Mouse (Mus musculus) heart, postnatal 25 days (tissue): ENCODE measurements at regions not wholly inside any gene's neighbourhood (a gene's known extent, or its start where the extent isn't known, plus 50 kb on each side); places are given as distances from the start of the nearest gene placed in this dataset. TPM values are rescaled to one million over a fixed set of nuclear protein-coding genes. Genes with fewer than 3 reads are reported as not detected.
"Not testable (repeated sequence)": the region's sequence is repeated elsewhere in the genome, so short reads cannot be mapped to it uniquely, and the experiment has no call there.

Source experiments
- DNase-seq: peaks from one replicate; pipeline ENCODE4 v3.0.0; 2022; ENCODE audit warnings: low spot score
- intact Hi-C: fragments of 180-260 bp; cut with DNase I; formaldehyde crosslinking; loops from one replicate; pipeline ENCODE4 v1.15.1; 2025
- microRNA-seq: library from miRNA; unstranded; fragments of <30 nt; microRNA quantifications from one replicate; pipeline ENCODE4 v1.2.0, GENCODE M21; 2022

DNA sequence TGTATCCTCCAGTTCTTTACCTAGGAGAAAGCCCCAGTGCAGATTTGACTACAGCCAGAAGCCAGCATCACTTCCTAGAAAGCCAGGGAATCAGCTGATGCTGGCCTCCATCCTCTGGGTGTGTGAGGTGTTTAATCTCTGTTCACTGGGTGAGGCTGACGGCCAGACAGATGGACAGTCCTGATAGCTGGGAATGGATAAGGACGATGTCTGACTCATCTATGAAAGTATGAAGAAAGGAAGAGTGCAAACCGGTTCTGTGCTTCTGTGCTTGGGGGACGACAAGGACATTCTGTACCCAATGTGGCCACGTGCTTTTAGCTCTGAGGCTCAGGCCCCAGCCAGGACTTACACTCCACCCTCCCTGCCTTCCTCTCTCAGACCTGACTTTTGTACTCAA lies 80.5 kb upstream of the Med13l start:
- no peak for DNase-seq
- intact Hi-C loops, result loop anchor here (5.0 kb wide), 2 partner anchors 53 to 77 kb away; no protein-coding TSS in a partner anchor

DNA sequence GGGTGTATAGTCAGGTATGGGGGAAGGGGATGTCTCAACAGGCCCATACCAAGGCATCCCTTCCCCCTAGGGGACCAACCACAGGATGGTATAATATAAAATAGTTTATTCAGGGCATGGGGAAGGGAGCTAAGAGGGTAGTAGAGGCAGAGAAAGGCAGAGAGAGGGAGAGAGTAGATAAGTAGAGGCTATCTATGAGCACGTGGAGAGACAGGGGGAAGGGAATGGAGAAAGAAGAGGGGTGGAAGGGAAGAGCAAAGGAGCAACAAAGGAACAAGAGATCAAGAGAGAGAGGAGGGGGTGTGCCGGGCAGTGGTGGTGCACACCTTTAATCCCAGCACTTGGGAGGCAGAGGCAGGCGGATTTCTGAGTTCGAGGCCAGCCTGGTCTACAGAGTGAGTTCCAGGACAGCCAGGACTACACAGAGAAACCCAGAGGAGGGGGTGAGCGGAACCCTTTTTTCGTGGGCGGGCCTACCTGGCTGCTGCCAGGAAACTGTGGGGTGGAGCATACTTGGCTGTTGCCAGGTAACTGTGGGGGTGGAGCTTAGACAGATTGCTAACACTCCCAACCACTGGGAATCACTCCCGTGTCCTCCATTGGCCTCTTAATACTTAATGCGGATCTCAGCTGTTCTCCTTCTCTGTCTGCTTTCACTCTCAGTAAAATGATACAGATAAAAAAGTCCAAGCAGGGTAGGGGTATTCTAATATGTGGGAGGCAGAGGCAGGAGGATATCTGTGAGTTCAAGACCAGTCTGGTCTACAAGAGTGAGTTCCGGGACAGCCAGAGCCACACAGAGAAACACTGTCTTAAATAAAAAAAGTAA lies 79.3 kb upstream of the Med13l start:
- intact Hi-C loops, result loop anchor here (5.0 kb wide), 1 partner anchor 76 kb away; no protein-coding TSS in a partner anchor
- DNase-seq, result no peak

DNA sequence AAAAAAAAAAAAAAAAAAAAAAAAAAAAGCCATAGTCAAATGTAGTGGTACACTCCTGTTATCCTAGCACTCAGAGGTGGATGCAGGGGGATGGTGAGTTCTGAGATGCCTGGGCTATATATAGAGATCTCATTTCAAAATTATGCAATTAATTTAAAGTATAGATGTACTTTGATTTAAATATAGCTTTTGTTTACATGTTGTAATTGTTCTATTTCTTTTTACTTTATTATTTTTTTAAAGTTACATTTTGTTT lies 78.8 kb upstream of the Med13l start:
- intact Hi-C loops, result loop anchor here (5.0 kb wide), 1 partner anchor 76 kb away; no protein-coding TSS in a partner anchor
- no peak for DNase-seq

DNA sequence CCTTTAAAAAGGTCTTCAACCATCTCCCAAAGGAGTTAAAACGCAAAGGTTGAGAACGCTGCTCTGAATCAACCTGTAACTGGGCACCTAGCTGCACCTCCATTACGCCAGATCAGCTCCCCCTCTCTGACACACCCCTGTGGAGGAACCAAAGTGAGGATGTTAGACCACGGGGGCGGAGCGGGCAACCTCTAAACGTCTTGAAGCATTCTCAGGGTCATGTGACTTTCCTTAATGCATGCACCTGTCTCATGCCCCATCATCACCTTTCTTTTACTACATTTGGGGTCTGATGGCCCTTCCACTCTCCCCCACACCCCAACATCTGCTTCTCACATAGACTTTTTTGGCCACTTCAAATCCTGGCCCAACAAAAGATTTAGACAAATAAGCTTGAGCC lies 77.9 kb upstream of the Med13l start:
- intact Hi-C loops, result loop anchor here (5.0 kb wide), 1 partner anchor 75 kb away; no protein-coding TSS in a partner anchor
- DNase-seq, result no peak

DNA sequence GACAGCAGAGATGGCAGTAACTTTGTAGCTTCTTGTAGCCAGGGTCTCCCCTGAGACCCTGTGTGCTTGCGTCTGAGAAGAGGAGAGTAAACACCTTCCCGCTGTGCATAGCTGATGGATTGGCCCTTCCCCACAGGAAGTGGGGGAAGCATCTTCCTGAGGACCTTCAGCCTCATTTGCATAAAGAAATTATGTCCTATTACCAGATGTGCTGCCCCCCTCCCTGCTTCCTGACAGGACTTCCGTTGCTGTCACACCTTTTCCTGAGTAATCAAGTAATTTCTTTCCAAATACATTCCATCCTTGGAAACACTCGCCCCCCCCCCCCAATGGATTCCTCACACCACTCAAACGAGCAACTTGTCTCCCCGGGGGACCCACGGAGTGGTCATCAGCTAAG lies 77.5 kb upstream of the Med13l start:
- DNase-seq, result no peak
- intact Hi-C loops, result loop anchor here (5.0 kb wide), 1 partner anchor 74 kb away; no protein-coding TSS in a partner anchor

DNA sequence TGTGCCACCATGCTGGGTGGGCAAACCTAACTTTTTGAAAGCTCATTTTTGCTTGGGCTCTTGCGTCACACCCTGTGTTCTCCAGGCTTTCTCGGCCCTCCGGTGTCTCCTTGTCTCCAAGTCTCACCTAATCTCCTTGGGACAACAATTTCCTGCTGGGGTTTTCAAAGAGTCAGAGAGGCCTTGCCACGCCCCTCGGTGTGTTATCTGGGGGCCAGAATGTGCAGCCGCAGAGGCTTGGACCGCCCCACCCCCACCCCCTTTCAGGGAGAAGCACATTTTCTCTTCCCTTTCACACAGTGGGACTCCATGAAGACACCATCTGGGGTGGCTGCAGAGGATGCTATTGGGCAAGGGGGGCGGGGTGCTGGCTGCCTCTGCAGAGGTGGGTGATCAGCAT lies 76.9 kb upstream of the Med13l start:
- intact Hi-C loops, result loop anchor here (5.0 kb wide), 1 partner anchor 74 kb away; no protein-coding TSS in a partner anchor
- DNase-seq, result no peak

DNA sequence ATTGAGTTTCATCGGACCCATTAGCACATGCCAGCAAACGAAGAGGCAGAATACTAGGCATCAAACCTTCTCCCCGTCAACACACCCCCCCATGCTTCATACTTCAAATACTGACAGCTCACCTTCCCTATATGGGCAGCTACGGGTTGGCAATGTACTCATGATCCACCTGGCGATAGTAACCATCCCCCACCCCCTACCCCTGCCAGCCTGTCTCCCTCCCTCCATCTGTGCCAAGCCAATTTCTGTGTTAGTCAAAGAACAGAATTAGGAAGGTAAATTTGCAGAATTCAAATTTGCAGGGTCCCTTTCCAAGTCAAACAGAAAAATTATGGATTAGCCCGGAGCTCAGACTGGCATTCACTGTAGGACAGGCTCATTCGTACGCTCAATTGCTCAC lies 75.3 kb upstream of the Med13l start:
- intact Hi-C loops, result no loop called here

DNA sequence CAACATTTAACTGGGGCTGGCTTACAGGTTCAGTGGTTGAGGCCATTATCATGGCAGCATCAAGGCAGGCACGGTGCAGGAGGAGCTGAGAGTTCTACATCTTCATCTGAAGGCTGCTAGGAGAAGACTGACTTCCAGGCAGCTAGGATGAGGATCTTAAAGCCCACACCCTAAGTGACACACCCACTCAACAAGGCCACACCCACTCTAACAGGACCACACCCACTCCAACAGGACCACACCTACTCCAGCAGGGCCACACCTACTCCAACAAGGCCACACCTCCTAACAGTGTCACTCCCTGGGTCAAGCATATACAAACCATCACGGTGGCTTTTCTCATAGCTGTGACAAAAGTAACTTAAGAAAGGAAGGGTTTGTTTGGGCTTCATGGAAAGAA lies 68.0 kb upstream of the Med13l start:
- DNase-seq, intact Hi-C loops: not testable (repeated sequence)

More for the DNA sequence above, 75.3 kb upstream of the Med13l start:
- DNase-seq, result no peak

DNA sequence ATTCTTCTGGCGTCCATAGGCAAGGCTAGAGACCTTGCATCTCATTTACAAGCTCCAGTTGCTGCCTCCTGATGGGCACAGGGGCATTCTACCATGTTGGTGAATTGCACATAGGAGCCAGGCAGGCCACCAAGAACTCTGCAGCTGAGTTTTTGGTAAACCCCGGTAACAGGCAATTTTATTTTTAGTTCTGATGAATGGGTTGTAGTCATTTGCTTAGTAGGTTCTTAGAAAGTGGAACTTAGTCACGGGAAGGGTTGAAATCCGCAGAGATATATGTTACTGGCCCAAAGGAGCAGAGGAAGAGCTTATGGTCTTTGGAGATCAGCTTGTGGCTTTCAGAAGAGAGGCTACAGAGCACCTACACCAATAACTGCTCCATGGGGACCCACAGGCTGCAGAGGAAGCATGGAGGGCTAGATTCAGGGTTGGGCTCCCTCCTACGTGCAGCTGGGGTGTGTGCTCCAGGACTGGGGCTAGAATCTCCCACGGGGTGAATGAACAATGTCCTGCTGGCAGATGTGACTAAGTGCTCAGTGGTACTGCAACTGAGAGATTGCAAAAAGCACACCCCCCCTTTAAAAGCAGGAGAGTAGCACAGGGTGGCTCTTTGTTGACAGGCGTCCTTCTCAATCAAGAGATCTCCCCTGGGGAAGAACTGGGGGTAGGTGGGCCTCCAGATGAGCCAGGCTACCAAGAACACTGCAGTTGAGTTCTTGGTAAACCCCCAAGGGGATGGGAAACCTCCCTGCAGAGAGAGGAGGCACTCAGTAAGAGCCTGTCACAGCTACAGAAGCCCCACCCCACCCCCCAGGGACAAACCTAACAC lies 65.6 kb upstream of the Med13l start:
- intact Hi-C loops, result no loop called here
- DNase-seq, result no peak

DNA sequence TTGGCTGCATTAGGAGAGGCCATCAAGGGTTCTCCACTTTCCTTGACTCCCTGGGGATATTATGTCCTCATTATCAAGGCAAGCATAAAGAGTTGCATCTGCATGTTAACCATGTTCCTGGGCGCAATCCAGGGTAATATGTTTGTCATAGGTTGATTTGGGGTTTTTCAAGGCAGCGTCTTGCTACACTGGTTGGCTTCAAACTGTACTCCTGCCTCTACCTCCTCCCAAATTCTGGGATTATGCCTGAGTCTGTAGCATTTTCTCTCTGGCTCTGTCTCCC lies 65.1 kb upstream of the Med13l start:
- no peak for DNase-seq
- intact Hi-C loops, result no loop called here

DNA sequence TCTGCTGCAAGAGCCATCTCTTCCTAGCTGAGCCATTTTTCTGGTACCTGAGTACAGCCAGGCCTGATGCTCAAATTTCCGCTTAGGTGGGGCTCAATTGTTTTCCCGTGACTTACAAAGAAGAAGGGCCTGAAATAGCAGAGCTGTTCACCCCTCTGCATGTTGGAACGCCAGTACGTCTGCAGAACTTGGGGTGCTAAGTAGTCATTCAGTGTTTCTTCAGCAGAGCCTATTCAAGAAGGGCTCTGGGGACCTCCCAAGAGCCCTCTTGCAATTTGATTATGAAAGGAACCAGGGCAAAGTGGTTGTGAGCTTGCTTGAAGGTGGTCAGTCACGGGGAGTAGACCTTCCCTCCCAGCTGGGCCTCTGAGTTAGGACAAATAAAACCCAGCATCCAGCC lies 58.9 kb upstream of the Med13l start:
- intact Hi-C loops, result no loop called here
- no peak for DNase-seq

DNA sequence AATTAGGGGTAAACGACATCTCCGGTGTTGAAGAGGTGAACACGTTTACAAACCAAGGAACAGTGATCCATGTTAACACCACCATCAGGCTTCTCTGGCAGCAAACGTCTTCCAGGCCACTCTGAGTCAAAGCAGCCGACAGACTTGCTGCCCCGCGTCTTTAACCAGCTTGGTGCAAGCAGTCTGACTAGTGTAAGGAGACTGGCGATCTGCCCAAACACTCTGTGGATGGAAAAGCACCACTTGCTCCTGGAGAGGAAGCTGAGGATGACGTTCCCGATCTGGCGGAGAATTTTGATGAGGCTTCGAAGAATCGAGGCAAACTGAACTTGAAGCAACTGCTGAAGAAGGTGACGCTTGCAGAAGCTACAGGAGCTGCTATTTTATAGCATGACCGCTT lies 57.5 kb upstream of the Med13l start:
- intact Hi-C loops, result no loop called here
- no peak for DNase-seq

DNA sequence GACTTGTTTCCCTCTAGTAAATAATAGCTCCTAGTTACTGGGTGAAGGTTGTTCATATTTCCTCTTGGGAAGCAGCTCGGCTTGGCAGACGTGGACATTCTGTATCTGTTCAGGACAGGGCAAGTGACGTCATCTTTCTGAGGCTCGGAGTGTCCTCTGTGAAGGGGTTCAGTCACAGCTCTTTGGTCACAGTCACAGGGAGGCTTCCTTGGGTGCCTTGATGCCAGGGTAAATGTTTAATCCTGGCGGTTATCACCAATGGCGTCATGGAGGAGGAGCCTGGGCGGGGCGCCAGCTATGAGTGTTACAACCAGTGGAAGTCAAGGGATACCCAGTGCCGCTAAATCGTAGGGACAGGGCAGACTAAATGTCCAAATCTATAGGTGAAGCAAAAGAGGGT lies 56.3 kb upstream of the Med13l start:
- intact Hi-C loops, result no loop called here
- peak; percentile 58 for DNase-seq

DNA sequence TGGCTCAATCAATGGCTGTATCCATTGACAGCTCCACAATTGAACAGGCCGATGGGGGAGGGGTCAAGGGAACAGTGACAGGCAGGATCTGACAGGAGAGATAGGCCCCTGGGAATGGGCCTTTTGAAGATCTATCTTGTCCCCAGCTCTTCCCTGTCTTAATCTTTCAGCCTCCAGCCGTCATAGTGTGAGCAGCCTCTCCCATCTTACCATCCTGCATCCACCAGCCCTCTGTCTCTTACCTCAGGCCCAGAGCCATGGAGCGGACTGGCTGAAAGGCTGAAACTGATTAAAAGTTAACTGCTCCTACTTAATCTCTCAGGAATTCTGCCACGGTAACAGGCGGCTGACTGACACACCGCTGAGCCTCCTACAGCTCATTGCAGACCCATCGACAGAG lies 55.6 kb upstream of the Med13l start:
- intact Hi-C loops, result no loop called here
- DNase-seq, result no peak

DNA sequence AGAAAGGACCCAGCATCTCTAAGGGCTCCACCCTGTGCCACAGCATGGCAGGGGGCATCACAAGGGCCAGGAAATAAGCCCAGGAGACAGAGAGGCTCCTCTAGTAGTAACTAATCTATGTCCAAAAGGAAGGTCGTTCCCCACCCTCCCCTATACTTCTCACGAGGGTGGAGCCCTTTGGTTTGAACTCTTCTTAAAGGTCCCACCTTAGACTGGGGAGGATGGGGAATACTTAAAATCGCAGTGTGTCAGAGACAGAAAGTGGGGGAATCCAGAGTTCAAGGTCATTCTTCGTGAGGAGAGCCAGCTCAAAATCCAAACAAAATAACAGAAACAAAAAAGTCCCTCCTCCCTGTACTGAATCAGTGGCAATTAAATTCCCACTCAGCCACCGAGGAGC lies 50.6 kb upstream of the Med13l start:
- no peak for DNase-seq
- intact Hi-C loops, result no loop called here

Small RNA genes in the stretch of these regions (microRNA-seq; reads per million reads assigned to microRNA genes)
- gene Gm26455, result not detected
